Mouse (Mus musculus) central nervous system, embryonic 14 days (tissue): ENCODE measurements around the gene Enpp7. TPM values are rescaled to one million over a fixed set of nuclear protein-coding genes. Genes with fewer than 3 reads are reported as not detected.

ENCODE experiments used
- polyA plus RNA-seq: library from polyadenylated mRNA; depleted of rRNA; stranded (reverse); fragments of >200 nt; gene quantifications from 2 replicates; pipeline ENCODE4 v1.2.3, GENCODE M21; 2012; rRNA removed

The Enpp7 gene
- not detected in 2 replicates for polyA plus RNA-seq

DNA sequence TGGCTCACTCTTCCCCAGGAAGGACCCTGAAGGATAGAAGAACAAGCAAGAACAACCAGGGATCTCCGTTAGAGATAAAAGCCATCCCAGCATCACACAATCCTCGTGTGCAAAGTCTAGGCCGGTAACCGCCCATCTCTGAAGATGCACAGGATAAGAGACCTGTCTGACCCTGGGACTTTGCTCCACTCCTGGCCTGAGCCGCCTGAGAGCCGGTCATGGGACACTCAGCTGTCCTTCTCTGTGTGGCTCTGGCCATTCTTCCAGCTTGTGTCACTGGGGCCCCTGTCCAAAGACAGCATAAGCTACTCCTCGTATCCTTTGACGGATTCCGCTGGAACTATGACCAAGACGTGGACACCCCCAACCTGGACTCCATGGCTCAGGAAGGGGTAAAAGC, at the start of gene Enpp7:
Enpp7 (plus strand) TSS at position 190 of the 400 bp plus-strand sequence.

DNA sequence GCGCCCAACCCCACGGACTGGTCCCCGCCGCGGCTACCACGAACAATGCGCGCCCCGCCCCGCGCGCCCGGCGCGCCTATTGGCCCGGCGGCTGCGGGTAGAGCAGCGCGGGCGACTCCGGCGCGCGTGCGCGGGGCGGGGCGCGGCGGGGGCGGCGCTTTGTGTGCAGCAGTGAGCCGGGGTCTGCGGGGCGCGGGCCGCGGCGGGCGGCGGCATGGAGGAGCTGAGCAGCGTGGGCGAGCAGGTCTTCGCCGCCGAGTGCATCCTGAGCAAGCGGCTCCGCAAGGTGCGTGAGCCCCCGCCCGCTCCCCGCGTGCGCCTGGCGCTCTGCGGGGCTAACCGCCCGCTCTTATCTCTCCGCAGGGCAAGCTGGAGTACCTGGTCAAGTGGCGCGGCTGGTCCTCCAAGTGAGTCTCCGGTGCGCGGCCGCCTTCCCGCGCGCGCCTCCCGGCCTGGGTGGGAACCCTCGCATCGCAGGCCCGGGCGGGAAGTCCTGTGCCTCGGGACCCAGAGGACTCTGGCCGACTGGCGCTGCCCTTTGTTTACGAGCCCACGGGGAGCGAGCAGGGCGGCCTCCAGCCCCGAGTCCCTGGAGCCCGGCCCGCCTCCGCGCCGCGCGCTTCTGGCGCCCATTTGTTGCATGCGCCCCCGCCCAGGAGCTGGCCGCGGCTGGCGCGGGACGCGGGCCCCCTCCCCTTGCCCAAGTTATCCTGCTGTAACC, 35.1 kb downstream of the Enpp7 start, which contains the start of gene Cbx2:
Cbx2 (plus strand) TSS at position 68 of the 721 bp plus-strand sequence.

DNA sequence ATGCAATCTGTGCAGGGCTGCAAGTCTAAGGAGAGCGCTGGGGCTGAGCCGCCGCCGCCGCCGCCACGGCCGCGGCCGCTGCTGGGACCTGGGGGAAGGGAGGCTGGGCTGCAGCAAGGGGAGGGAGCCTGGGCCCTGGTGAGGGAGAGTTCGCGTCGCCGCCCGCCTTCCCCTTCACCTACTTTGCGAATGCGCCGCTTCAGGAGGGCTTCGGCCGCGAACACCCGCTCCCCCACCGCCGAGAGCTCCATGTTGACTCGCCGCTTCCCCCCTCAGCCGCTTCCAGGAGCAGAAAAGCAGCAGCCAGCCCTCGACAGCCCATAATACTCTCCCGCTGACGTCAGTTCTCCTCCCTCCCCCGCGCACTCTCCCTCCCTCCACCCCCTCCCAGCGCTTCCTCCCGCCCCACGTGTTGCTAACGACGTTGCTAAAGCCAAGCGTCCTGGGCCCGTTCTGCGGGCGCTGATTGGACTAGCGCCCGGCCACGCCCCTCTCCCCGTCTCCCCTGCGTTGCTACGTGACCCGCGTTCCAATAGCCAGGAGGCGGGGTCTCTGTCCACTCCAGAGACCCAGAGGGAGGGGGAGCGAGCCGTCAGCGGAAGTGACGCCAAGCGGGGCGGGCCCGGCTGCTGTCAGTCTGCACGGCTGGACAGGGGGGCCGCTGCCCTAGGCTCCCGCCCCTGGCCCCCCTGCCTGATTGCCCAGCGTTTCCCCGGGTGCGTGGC, 52.8 kb downstream of the Enpp7 start, which contains the start of gene Cbx8:
Cbx8 (minus strand) TSS at position 370 of the 725 bp plus-strand sequence.

Other genes starting within 250 kb of the Enpp7 start
- 28.8 and 30.1 TPM in 2 replicates for gene Rbfox3, start 76.6 kb upstream of the Enpp7 start, polyA plus RNA-seq
- gene Cbx2, start 34.8 kb downstream of the Enpp7 start, polyA plus RNA-seq: 33.0 and 38.5 TPM in 2 replicates
- gene Cbx8, start 52.8 kb downstream of the Enpp7 start, polyA plus RNA-seq: 8.7 and 9.2 TPM in 2 replicates
- gene Cbx4, start 98.0 kb downstream of the Enpp7 start, polyA plus RNA-seq: 27.2 and 30.2 TPM in 2 replicates
- gene Tbc1d16, start 240.3 kb downstream of the Enpp7 start, polyA plus RNA-seq: 58.0 and 61.1 TPM in 2 replicates
- gene Ccdc40, start 240.4 kb downstream of the Enpp7 start, polyA plus RNA-seq: 12.5 and 13.5 TPM in 2 replicates